Mouse (Mus musculus) adrenal gland, postnatal 10 days (tissue): ENCODE measurements around the gene Tbx1. TPM values are rescaled to one million over a fixed set of nuclear protein-coding genes. Genes with fewer than 3 reads are reported as not detected.
A peak's percentile ranks its signal among the peaks of the same experiment; 100 is the strongest.
"Not testable (repeated sequence)": the region's sequence is repeated elsewhere in the genome, so short reads cannot be mapped to it uniquely, and the experiment has no call there.

ENCODE experiments used
- DNase-seq: peaks from one replicate; pipeline ENCODE4 v3.0.0; 2021; ENCODE audit warnings: mixed read lengths
- total RNA-seq, 2 experiments: library from RNA; stranded (reverse); gene quantifications; 2 replicates each; pipeline ENCODE4 v1.2.3; 2021

Gene Tbx1
- total RNA-seq, 2 experiments from 2014 or later: 1.2 to 9.1 TPM

DNA sequence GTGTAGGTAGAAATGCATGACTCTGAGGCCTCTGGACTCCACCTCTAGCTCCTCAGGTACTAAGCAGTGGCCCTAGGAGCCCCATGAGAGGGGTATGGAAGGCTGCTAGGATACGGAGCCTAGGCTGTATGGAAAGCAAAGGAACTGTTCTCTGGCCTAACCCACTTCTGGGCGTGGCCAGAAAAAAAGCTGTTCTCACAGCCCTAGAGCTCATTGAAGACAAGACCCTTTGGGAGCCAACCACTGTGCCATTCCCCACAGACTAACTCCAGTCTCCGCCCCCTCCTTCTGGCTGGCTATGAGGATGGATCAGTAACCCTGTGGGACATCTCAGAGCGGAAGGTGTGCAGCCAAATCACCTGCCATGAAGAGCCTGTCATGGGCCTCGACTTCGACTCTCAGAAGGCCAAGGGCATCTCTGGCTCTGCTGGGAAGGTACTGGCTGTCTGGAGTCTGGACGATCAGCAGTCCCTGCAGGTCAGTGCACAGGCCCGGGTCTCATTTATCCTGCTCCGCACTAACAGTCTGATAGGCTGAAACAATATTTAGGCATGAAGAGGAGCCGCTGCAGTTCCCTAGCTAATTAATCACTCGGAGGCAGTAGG, 38.3 kb downstream of the Tbx1 start:
- DNase-seq: no peak

DNA sequence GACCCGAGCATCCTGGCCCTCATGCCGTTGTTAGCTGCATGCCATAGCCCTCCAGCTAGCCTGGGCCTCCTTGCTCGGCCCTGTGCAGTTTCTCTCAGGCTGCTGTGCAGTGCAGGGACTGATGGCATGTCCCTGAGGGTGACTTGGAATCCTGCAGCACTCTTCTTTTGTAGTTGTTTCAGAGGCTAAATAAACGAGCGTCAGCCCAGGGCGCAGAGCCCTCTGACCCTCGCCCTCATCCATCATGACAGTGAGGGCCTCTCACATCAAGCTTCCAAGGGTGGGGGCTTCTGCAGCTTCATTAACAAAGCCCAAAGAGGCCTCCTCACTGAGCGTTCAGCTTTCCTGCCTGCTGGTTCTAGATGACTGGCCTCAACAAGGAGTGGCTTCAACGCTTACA, 38.9 kb downstream of the Tbx1 start:
- no peak for DNase-seq

DNA sequence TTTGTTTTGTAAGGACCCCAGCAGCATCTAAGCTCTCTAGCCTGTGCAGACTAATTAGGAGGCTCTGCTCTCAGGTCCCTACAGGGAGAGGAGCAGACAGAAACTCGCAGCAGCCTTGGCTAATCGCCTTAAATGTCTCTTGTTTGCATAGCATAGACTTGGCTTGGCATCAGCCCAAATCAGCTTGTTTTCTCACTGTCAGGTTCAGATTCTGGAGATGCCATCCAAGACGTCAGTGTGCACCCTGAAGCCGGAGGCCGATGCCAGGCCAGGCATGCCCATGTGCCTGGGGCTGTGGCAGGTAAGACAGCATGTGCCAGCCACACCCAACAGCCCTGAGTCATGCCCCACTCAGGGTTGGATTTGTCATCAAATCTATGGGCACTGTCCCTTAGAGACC, 42.6 kb downstream of the Tbx1 start:
- no peak for DNase-seq

DNA sequence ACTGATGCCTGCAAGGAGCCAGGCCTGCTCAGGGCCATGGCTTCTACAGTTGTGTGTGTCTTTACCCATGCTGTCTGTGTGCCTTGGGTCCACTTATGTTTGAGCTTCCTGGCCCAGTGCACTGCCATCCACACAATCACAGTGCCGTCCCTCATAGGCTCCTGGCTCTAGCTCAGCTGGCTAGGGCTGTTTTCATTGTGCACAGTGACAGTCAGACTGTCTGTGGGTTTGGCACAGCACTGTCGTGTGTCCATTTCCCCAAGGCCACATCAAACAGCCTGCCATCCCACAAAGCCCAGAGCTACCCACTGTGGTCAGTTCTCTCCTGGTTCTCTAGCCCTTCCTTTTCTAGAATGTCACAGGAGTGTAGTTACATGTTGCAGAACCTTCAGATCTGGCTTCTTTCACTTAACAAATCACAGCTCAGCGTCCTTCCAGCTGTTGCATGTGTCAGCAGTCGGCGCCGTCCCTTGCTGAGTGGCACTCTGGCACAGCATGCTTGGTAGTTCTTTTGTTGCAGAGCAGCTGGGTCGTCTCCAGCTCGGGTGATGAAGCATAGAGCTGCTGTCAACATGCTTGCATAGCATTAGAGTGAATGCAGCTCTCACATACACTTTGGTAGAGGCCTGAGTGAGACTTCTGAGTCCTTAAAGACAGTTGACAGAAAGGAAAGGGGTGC, 47.2 kb downstream of the Tbx1 start:
- peak; percentile 58 for DNase-seq

DNA sequence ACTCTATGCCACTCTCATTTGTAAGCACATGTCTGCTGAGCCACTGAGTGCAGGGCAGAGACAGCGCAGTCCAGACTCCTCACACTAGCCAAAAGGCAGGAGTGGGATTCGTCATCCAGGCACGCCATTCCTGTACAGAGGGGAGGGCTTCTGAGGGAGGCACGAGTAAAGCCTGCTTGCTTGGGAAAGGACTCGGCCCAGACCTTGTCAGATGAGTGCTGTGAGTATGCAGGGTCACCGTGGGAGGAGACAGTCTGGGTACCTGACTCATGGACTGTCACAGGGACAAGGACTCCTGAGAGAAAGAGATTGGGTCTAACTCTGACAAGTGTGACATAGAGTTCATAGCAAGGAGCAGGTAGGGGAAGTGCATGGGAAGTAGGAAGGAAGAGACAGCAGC, 51.2 kb downstream of the Tbx1 start:
- DNase-seq: no peak

DNA sequence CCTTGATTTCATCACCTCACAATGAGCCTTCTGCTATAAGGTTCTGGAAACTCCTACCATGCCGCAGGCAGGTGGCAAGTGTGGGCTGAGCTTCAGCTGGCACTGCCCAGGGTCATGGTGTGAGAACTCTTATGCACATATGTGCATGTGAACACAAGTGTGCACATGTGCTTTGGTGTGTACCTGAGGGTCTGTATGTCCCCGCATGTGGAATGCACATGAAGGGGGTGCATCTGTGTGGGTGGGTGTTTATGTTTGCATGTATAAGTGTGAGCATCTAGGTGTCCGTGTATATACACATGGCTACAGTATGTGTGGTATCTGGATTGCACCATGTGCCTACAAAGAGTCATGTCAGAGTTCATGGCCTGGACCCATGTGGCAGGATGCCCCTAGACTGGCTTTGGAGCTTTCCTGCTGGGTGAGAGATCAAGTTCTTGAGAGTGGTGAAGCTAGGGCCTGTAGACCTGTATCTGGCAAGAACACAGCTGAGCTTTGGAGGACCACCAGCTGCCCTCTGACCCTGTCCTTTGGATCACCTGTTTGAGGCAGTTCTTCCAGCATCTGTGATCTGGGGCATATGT, 53.0 kb downstream of the Tbx1 start:
- DNase-seq: peak; percentile 72

DNA sequence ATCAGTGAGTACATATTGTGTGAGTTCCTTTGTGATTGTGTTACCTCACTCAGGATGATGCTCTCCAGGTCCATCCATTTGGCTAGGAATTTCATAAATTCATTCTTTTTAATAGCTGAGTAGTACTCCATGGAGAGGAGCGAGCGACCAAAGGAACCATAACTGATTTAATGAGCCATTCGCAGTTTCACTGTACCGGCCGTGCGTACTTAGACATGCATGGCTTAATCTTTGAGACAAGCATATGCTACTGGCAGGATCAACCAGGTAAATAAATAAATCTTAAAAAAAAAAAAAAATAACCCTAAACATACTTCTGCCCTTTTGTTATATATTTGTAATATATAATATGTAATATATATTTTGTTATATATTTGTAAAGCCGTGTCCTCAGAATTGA, 57.4 kb downstream of the Tbx1 start:
- DNase-seq: not testable (repeated sequence)

Other genes starting within 250 kb of the Tbx1 start
- 10 to 100 TPM; 32.8 to 37.0 TPM for gene Tango2, start 242.6 kb downstream of the Tbx1 start, total RNA-seq
- 10 to 100 TPM; 29.4 to 39.2 TPM for gene Arvcf, start 242.5 kb downstream of the Tbx1 start, total RNA-seq
- 10 to 100 TPM; 61.5 to 62.8 TPM for gene Txnrd2, start 164.3 kb downstream of the Tbx1 start, total RNA-seq
- gene Comt, start 163.8 kb downstream of the Tbx1 start, total RNA-seq: 100 to 1,000 TPM; 131 to 148 TPM
- gene Gnb1l, start 92.0 kb downstream of the Tbx1 start, total RNA-seq: 1 to 10 TPM; 6.3 to 7.7 TPM
- gene Rtl10, start 91.8 kb downstream of the Tbx1 start, total RNA-seq: 1 to 10 TPM; 4.0 to 7.1 TPM
- 1 to 10 TPM; 1.1 to 1.4 TPM for gene Gp1bb, start 31.7 kb upstream of the Tbx1 start, total RNA-seq
- 1 to 10 TPM; 2.5 to 4.8 TPM for gene Gm49601, start 35.8 kb upstream of the Tbx1 start, total RNA-seq
- gene Sept5, start 39.3 kb upstream of the Tbx1 start, total RNA-seq: 10 to 100 TPM; 14.2 to 24.3 TPM
- gene Cldn5, start 186.2 kb upstream of the Tbx1 start, total RNA-seq: 100 to 1,000 TPM in 1 of 2 experiments, 10 to 100 TPM in 1; 98.7 to 118 TPM
- gene Ufd1, start 221.1 kb upstream of the Tbx1 start, total RNA-seq: 10 to 100 TPM; 90.3 to 91.3 TPM
- gene Cdc45, start 221.3 kb upstream of the Tbx1 start, total RNA-seq: 10 to 100 TPM; 12.9 to 14.6 TPM
- gene 2510002D24Rik, start 245.9 kb upstream of the Tbx1 start, total RNA-seq: 10 to 100 TPM; 17.9 to 24.1 TPM
- under 1 TPM; 0.39 to 0.70 TPM for gene Gm28539, start 245.9 kb upstream of the Tbx1 start, total RNA-seq